Mouse (Mus musculus) stomach, postnatal 0 days (tissue): ENCODE measurements around the gene Olfr477. TPM values are rescaled to one million over a fixed set of nuclear protein-coding genes. Genes with fewer than 3 reads are reported as not detected.
"Not testable (repeated sequence)": the region's sequence is repeated elsewhere in the genome, so short reads cannot be mapped to it uniquely, and the experiment has no call there.

Source experiments
- ATAC-seq: fragments of 200-750 bp; cut with Nextera tagmentation; 2 replicates; pipeline ENCODE4 v1.8.0; 2017; ENCODE audit not compliant: low FRiP score, low TSS enrichment
- DNase-seq: peaks from one replicate; pipeline ENCODE4 v3.0.0-alpha.2; 2016; ENCODE audit warnings: low spot score
- H3K27ac ChIP-seq: fragments of 300-500 bp; sonication (generic); replicated peaks from 2 replicates; pipeline ENCODE4 v1.5.1; 2014; ENCODE audit warnings: mild to moderate bottlenecking, control low read depth
- H3K27me3 ChIP-seq: fragments of 300-500 bp; sonication (generic); 2 replicates; pipeline ENCODE4 v1.6.1; 2014; ENCODE audit warnings: low read length; ENCODE audit not compliant: control insufficient read depth, insufficient read depth
- H3K36me3 ChIP-seq: fragments of 300-500 bp; sonication (generic); 2 replicates; pipeline ENCODE4 v1.6.1; 2014; ENCODE audit warnings: low read length, mixed read lengths; ENCODE audit not compliant: control insufficient read depth, insufficient read depth
- H3K4me1 ChIP-seq: fragments of 300-500 bp; sonication (generic); replicated peaks from 2 replicates; pipeline ENCODE4 v1.6.1; 2014; ENCODE audit warnings: antibody characterized with exemption; ENCODE audit not compliant: control insufficient read depth, insufficient read depth
- H3K4me2 ChIP-seq: fragments of 300-500 bp; sonication (generic); replicated peaks from 2 replicates; pipeline ENCODE4 v1.6.1; 2014; ENCODE audit warnings: low read depth, mild to moderate bottlenecking, control low read depth, moderate library complexity
- H3K4me3 ChIP-seq: fragments of 300-500 bp; sonication (generic); 2 replicates; pipeline ENCODE4 v1.5.1; 2014; ENCODE audit warnings: low read depth, low read length, control low read depth
- H3K9ac ChIP-seq: fragments of 300-500 bp; sonication (generic); 2 replicates; pipeline ENCODE4 v1.6.1; 2014; ENCODE audit warnings: mild to moderate bottlenecking, low read length, control low read depth, mixed read lengths
- H3K9me3 ChIP-seq: fragments of 300-500 bp; sonication (generic); 2 replicates; pipeline ENCODE4 v1.6.1; 2016; ENCODE audit warnings: low read length; ENCODE audit not compliant: control insufficient read depth
- CTCF ChIP-seq: IDR thresholded peaks from 2 replicates; pipeline ENCODE4 v1.5.1; 2016; ENCODE audit warnings: antibody characterized with exemption, low read depth, mild to moderate bottlenecking, moderate library complexity
- EP300 ChIP-seq: optimal IDR thresholded peaks from 2 replicates; pipeline ENCODE3; 2016; ENCODE audit warnings: antibody characterized with exemption
- WGBS: fragments of 180-500 bp; shearing (Covaris S2); extraction: QIAGEN DNeasy Blood & Tissue Kit; methylation state at CpG from one replicate; pipeline ENCODE4 v1.1.7; 2014; 5-methylcytosine and 5-hydroxymethylcytosine counted together
- polyA plus RNA-seq: library from polyadenylated mRNA; unstranded; fragments of >200 nt; fragmentation: Nextera tagmentation; extraction: Ambion mirVana; gene quantifications from 2 replicates; pipeline ENCODE4 v1.2.1, GENCODE M21; 2015

Olfr477 gene
- not detected in 2 replicates for polyA plus RNA-seq

GRCm38 (mm10) chr7:107986393-107986792, at the start of gene Olfr477:
Gene Olfr477 (plus strand): TSS chr7:107986693.
- no peak within 1 kb of the TSS for H3K27ac ChIP-seq
- no peak within 1 kb of the TSS for H3K4me2 ChIP-seq
- DNase-seq: no peak
- no peak within 1 kb of the TSS for H3K9ac ChIP-seq
- no peak for ATAC-seq
- 75% methylated on average over 2 of the region's 2 CpGs for WGBS
- no peak within 1 kb of the TSS for H3K4me3 ChIP-seq
- H3K36me3 ChIP-seq: no peaks in the 10 kb centered on the region
- H3K27me3 ChIP-seq: no peaks in the 10 kb centered on the region
- no peak for TF ChIP-seq EP300
- no peak for TF ChIP-seq CTCF
- no peaks in the 10 kb centered on the region for H3K4me1 ChIP-seq
- H3K9me3 ChIP-seq: no peaks in the 10 kb centered on the region

- H3K4me2 ChIP-seq, DNase-seq, H3K9me3 ChIP-seq, H3K4me3 ChIP-seq, H3K9ac ChIP-seq, ATAC-seq, H3K4me1 ChIP-seq, H3K27me3 ChIP-seq, H3K36me3 ChIP-seq, H3K27ac ChIP-seq: not testable (repeated sequence)
- WGBS: 94% methylated on average over 12 of the region's 12 CpGs
These were observed 34.0 kb upstream of the Olfr477 start for GRCm38 (mm10) chr7:107952539-107952938.

DNA sequence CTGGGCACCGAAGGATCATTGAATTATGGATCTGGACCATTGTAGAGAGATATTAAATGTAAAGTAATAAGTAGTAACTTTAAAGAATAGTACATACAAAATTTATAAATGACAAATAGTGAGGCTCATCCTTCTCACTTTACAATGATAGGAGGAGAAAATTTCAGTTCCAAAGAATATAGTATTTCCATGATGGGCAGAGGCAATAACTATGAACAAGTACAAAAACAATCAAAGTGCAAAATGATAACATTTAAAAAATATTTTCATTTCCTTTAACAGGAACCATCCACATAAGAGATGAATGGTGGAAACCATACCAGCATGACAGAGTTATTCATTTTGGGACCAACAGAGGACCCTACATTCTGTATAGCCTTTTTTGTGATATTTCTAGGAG, 32.1 kb upstream of the Olfr477 start, which contains the start of gene Olfr474:
TSS of gene Olfr474 (plus strand) at position 301 of the 400 bp plus-strand sequence.
- H3K4me1 ChIP-seq: no peaks in the 10 kb centered on the region
- H3K27ac ChIP-seq: no peak within 1 kb of the TSS
- 84% methylated on average over 1 of the region's 1 CpGs for WGBS
- H3K27me3 ChIP-seq: no peaks in the 10 kb centered on the region
- TF ChIP-seq EP300: no peak
- TF ChIP-seq CTCF: no peak
- H3K9ac ChIP-seq: no peak within 1 kb of the TSS
- ATAC-seq (no peak), DNase-seq (no peak)
- no peaks in the 10 kb centered on the region for H3K36me3 ChIP-seq
- H3K4me2 ChIP-seq: no peak within 1 kb of the TSS
- no peak within 1 kb of the TSS for H3K4me3 ChIP-seq
- H3K9me3 ChIP-seq: no peaks in the 10 kb centered on the region

DNA sequence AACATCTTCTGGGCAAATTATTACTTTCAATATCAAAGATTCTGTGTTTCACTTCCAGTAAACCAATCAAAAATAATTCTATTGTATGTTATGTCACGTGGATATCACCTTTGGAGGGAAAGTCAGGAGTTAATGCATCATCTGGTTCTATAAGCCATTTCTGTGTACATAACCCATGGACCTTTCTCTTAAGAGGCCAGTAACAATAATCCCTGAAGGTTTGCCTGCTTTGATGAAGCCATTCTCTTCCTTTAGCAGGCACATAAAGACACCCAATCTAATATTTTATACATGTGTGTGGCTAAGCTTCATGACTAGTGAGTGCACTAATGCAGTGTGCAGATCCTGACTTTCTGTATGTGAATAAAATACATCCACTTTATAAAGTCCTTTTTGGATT, 22.0 kb upstream of the Olfr477 start, which contains the start of gene Olfr476:
TSS of gene Olfr476 (plus strand) at position 301 of the 400 bp plus-strand sequence.
- Histone ChIP-seq H3K27me3 (no peaks in the 10 kb centered on the region), H3K27ac (no peak within 1 kb of the TSS), H3K9ac (no peak within 1 kb of the TSS), H3K4me2 (no peak within 1 kb of the TSS), H3K4me3 (no peak within 1 kb of the TSS), H3K36me3 (no peaks in the 10 kb centered on the region), H3K4me1 (no peaks in the 10 kb centered on the region), H3K9me3 (no peaks in the 10 kb centered on the region)
- TF ChIP-seq CTCF (no peak), EP300 (no peak)
- WGBS: 34% methylated on average over 1 of the region's 1 CpGs
- no peak for ATAC-seq
- no peak for DNase-seq

DNA sequence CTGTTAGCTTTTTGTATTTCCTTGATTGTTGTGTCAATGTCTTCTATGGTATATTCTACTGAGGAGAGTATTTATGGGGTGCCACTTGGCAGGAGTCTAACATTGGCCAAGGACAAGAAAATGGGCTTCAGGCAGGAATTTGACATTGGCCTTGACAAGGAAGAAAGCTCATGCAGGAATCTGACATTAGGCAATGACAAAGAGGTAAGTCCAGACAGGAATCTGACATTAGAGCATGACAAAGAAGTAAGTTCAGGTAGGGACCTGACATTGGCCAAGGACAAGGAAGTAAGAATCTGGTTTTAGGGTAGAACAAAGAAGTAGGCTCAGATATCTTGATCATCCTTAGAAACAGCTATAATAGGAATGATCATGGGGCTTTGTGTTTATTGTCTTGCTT, 27.8 kb downstream of the Olfr477 start:
- H3K27ac ChIP-seq, H3K9ac ChIP-seq, H3K9me3 ChIP-seq, H3K4me2 ChIP-seq, H3K4me1 ChIP-seq, H3K4me3 ChIP-seq, H3K36me3 ChIP-seq, H3K27me3 ChIP-seq, ATAC-seq, DNase-seq: not testable (repeated sequence)

- H3K9me3 ChIP-seq: no peaks in the 10 kb centered on the region
- H3K4me1 ChIP-seq: no peaks in the 10 kb centered on the region
- H3K9ac ChIP-seq: no peak within 1 kb of the TSS
- WGBS: 76% methylated on average over 3 of the region's 3 CpGs
- ATAC-seq (no peak), DNase-seq (no peak)
- no peaks in the 10 kb centered on the region for H3K36me3 ChIP-seq
- H3K27me3 ChIP-seq: no peaks in the 10 kb centered on the region
- no peak within 1 kb of the TSS for H3K4me2 ChIP-seq
- no peak within 1 kb of the TSS for H3K27ac ChIP-seq
- TF ChIP-seq CTCF: no peak
- TF ChIP-seq EP300: no peak
- H3K4me3 ChIP-seq: no peak within 1 kb of the TSS
These were observed 47.4 kb downstream of the Olfr477 start, which contains the start of gene Olfr478 for GRCm38 (mm10) chr7:108033889-108034288. Gene Olfr478 (minus strand): TSS chr7:108033989.

Other genes starting within 250 kb of the Olfr477 start
- 0.04 and 0.08 TPM in 2 replicates for gene Cyb5r2, start 228.7 kb upstream of the Olfr477 start, polyA plus RNA-seq
- gene Ovch2, start 185.5 kb upstream of the Olfr477 start, polyA plus RNA-seq: not detected in 2 replicates
- gene Olfr467, start 174.4 kb upstream of the Olfr477 start, polyA plus RNA-seq: not detected in 2 replicates
- not detected in 2 replicates for gene Olfr469, start 161.2 kb upstream of the Olfr477 start, polyA plus RNA-seq
- not detected in 2 replicates for gene Olfr470, start 139.2 kb upstream of the Olfr477 start, polyA plus RNA-seq
- gene Olfr472, start 88.8 kb upstream of the Olfr477 start, polyA plus RNA-seq: 0.04 TPM in 1 of 2 replicates, not detected in the other
- not detected in 2 replicates for gene Olfr473, start 56.2 kb upstream of the Olfr477 start, polyA plus RNA-seq
- gene Olfr474, start 32.0 kb upstream of the Olfr477 start, polyA plus RNA-seq: not detected in 2 replicates
- not detected in 2 replicates for gene Olfr476, start 21.9 kb upstream of the Olfr477 start, polyA plus RNA-seq
- gene Olfr478, start 47.3 kb downstream of the Olfr477 start, polyA plus RNA-seq: not detected in 2 replicates
- gene Olfr479, start 64.0 kb downstream of the Olfr477 start, polyA plus RNA-seq: not detected in 2 replicates
- not detected in 2 replicates for gene Olfr480, start 80.7 kb downstream of the Olfr477 start, polyA plus RNA-seq
- gene Olfr481, start 93.2 kb downstream of the Olfr477 start, polyA plus RNA-seq: not detected in 2 replicates
- gene Olfr482, start 110.9 kb downstream of the Olfr477 start, polyA plus RNA-seq: 0.07 and 0.22 TPM in 2 replicates
- gene Olfr483, start 114.2 kb downstream of the Olfr477 start, polyA plus RNA-seq: not detected in 2 replicates
- gene Olfr484, start 140.8 kb downstream of the Olfr477 start, polyA plus RNA-seq: not detected in 2 replicates
- not detected in 2 replicates for gene Olfr485, start 173.2 kb downstream of the Olfr477 start, polyA plus RNA-seq
- gene Olfr486, start 186.0 kb downstream of the Olfr477 start, polyA plus RNA-seq: not detected in 2 replicates
- not detected in 2 replicates for gene Olfr487, start 227.9 kb downstream of the Olfr477 start, polyA plus RNA-seq